Mouse (Mus musculus) NIH3T3 (cell line): ENCODE data around the gene Icam1.

Source experiments
- DNase-seq: peaks from one replicate; pipeline ENCODE4 v3.0.0-alpha.2; 2012; ENCODE audit warnings: low read depth

Icam1 gene

GRCm38 (mm10) chr9:21015571-21016130 lies at the start of gene Icam1:
TSS of gene Icam1 (plus strand) at chr9:21015985.
- no peak for DNase-seq

- no peak for DNase-seq
Observed at GRCm38 (mm10) chr9:20966008-20966407, 49.8 kb upstream of the Icam1 start.

- no peak for DNase-seq
Observed at GRCm38 (mm10) chr9:20966747-20967146, 49.0 kb upstream of the Icam1 start.

GRCm38 (mm10) chr9:20971751-20972140 lies 44.0 kb upstream of the Icam1 start:
- DNase-seq, result peak; percentile 91

- peak; percentile 88 for DNase-seq
Observed at GRCm38 (mm10) chr9:20972141-20972992, 43.4 kb upstream of the Icam1 start.

GRCm38 (mm10) chr9:20973001-20973681 lies 42.6 kb upstream of the Icam1 start:
- DNase-seq, result no peak

GRCm38 (mm10) chr9:20973682-20974075 lies 42.1 kb upstream of the Icam1 start:
- peak; percentile 37 for DNase-seq

GRCm38 (mm10) chr9:20975431-20976215 lies 40.2 kb upstream of the Icam1 start:
- peak; percentile 67 for DNase-seq

GRCm38 (mm10) chr9:20976216-20976960 lies 39.4 kb upstream of the Icam1 start, which contains the start of gene S1pr2:
TSS of gene S1pr2 (minus strand) at chr9:20976781.
- DNase-seq, result peak; percentile 93

GRCm38 (mm10) chr9:20976961-20977689 lies 38.7 kb upstream of the Icam1 start:
- DNase-seq, result no peak

- no peak for DNase-seq
Observed at GRCm38 (mm10) chr9:20978409-20979095, 37.2 kb upstream of the Icam1 start.

- DNase-seq, result no peak
Observed at GRCm38 (mm10) chr9:20979181-20979580, 36.6 kb upstream of the Icam1 start.

GRCm38 (mm10) chr9:20979769-20980168 lies 36.0 kb upstream of the Icam1 start:
- DNase-seq, result no peak

- DNase-seq, result no peak
Observed at GRCm38 (mm10) chr9:20982171-20982570, 33.6 kb upstream of the Icam1 start.

- DNase-seq, result no peak
Observed at GRCm38 (mm10) chr9:20983169-20983568, 32.6 kb upstream of the Icam1 start.

GRCm38 (mm10) chr9:20986952-20987686 lies 28.7 kb upstream of the Icam1 start:
- DNase-seq, result no peak

- no peak for DNase-seq
Observed at GRCm38 (mm10) chr9:20987953-20988352, 27.8 kb upstream of the Icam1 start.

GRCm38 (mm10) chr9:20990861-20991260 lies 24.9 kb upstream of the Icam1 start:
- peak; percentile 38 for DNase-seq

- DNase-seq, result no peak
Observed at GRCm38 (mm10) chr9:20991587-20991986, 24.2 kb upstream of the Icam1 start.
